Mouse (Mus musculus) hindbrain, embryonic 15.5 days (tissue): ENCODE results near the gene Il1rl2. TPM values are rescaled to one million over a fixed set of nuclear protein-coding genes. Genes with fewer than 3 reads are reported as not detected.
A peak's percentile ranks its signal among the peaks of the same experiment; 100 is the strongest.
"Not testable (repeated sequence)": the region's sequence is repeated elsewhere in the genome, so short reads cannot be mapped to it uniquely, and the experiment has no call there.

Experiments used
- ATAC-seq: fragments of 200-750 bp; cut with Nextera tagmentation; 2 replicates; pipeline ENCODE4 v1.8.0; 2017; ENCODE audit warnings: low read depth, moderate number of reproducible peaks, moderate TSS enrichment; ENCODE audit not compliant: low FRiP score
- H3K27ac ChIP-seq: fragments of 300-500 bp; sonication (generic); replicated peaks from 2 replicates; pipeline ENCODE4 v1.5.1; 2015; ENCODE audit warnings: mild to moderate bottlenecking, inconsistent platforms
- H3K27me3 ChIP-seq: fragments of 300-500 bp; sonication (generic); 2 replicates; pipeline ENCODE4 v1.6.1; 2015; ENCODE audit warnings: control low read depth, inconsistent platforms
- H3K36me3 ChIP-seq: fragments of 300-500 bp; sonication (generic); 2 replicates; pipeline ENCODE4 v1.6.1; 2015; ENCODE audit warnings: control low read depth, inconsistent platforms
- H3K4me1 ChIP-seq: fragments of 300-500 bp; sonication (generic); replicated peaks from 2 replicates; pipeline ENCODE4 v1.6.1; 2015; ENCODE audit warnings: control low read depth, inconsistent platforms
- H3K4me2 ChIP-seq: fragments of 300-500 bp; sonication (generic); 2 replicates; pipeline ENCODE4 v1.6.1; 2015; ENCODE audit warnings: moderate library complexity, mild to moderate bottlenecking, inconsistent platforms
- H3K4me3 ChIP-seq: fragments of 300-500 bp; sonication (generic); 2 replicates; pipeline ENCODE4 v1.5.1; 2015; ENCODE audit warnings: mild to moderate bottlenecking, inconsistent platforms
- H3K9ac ChIP-seq: fragments of 300-500 bp; sonication (generic); 2 replicates; pipeline ENCODE4 v1.6.1; 2015; ENCODE audit warnings: inconsistent platforms
- H3K9me3 ChIP-seq: fragments of 300-500 bp; sonication (generic); 2 replicates; pipeline ENCODE4 v1.6.1; 2016; ENCODE audit warnings: control low read depth, inconsistent platforms
- WGBS: fragments of 180-500 bp; shearing (Covaris S2); methylation state at CpG from one replicate; pipeline ENCODE4 v1.1.7; 2015; 5-methylcytosine and 5-hydroxymethylcytosine counted together
- polyA plus RNA-seq: library from polyadenylated mRNA; unstranded; fragments of >200 nt; fragmentation: Nextera tagmentation; extraction: Ambion mirVana; gene quantifications from 2 replicates; pipeline ENCODE4 v1.2.1, GENCODE M21; 2015

Gene Il1rl2
- polyA plus RNA-seq, 1 experiment from 2014 or later = 0.75 TPM

GRCm38 (mm10) chr1:40298053-40298452, 26.4 kb upstream of the Il1rl2 start:
- no peaks in the 10 kb centered on the region for H3K36me3 ChIP-seq
- 93% methylated on average over 2 of the region's 2 CpGs for WGBS
- no peaks in the 10 kb centered on the region for H3K9me3 ChIP-seq
- H3K9ac ChIP-seq = no peak overlapping the region
- H3K4me3 ChIP-seq = no peak overlapping the region
- no peaks in the 10 kb centered on the region for H3K27me3 ChIP-seq
- no peaks in the 10 kb centered on the region for H3K4me1 ChIP-seq
- no peak overlapping the region for H3K27ac ChIP-seq
- no peak for ATAC-seq
- H3K4me2 ChIP-seq = no peak overlapping the region

- Histone ChIP-seq H3K4me3 (no peak overlapping the region), H3K4me2 (no peak overlapping the region), H3K9me3 (no peaks in the 10 kb centered on the region), H3K36me3 (no peaks in the 10 kb centered on the region), H3K27ac (no peak overlapping the region), H3K27me3 (no peaks in the 10 kb centered on the region), H3K9ac (no peak overlapping the region), H3K4me1 (no peaks in the 10 kb centered on the region)
- WGBS = 66% methylated on average over 7 of the region's 7 CpGs
- ATAC-seq = no peak
These were observed 21.1 kb upstream of the Il1rl2 start for GRCm38 (mm10) chr1:40303179-40303866.

DNA sequence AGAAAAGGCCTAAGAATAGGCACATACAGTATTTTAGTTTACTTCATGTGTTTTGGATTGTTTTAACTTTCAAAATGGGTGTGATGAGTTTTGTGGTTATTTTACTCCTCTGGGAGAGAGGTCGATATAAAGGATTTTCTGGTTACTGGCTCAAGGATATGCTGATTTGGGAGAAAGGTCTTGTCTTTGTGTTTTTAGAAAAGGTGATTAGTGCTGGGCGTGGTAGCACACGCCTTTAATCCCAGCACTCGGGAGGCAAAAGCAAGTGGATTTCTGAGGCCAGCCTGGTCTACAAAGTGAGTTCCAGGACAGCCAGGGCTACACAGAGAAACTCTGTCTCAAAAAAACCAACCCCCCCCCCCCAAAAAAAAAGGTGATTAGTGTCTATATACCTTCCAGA, 20.1 kb upstream of the Il1rl2 start:
- not testable (repeated sequence) for H3K36me3 ChIP-seq, H3K4me3 ChIP-seq, H3K9me3 ChIP-seq, ATAC-seq, H3K4me1 ChIP-seq, H3K4me2 ChIP-seq, H3K9ac ChIP-seq, H3K27me3 ChIP-seq, H3K27ac ChIP-seq
- WGBS = 75% methylated on average over 4 of the region's 4 CpGs

DNA sequence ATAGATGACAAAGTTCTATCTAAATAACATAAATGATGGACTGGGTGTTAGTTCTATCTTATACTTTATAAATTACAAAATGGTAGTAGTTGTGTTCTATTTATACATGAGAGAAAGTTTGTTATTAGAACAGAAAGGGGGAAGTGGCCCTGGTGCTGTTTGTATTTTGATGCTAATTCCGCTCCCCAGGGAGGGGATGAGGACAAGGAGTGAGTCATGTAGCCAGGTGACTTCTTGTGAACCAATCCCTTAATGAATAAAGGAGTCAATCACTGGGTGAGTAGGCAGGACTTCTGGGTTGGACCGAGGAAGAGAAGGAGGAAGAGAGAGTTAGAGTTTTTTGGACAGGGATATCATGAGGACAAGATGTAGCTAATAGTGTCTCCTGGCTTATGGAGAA, 18.3 kb upstream of the Il1rl2 start:
- H3K27me3 ChIP-seq = no peaks in the 10 kb centered on the region
- ATAC-seq = no peak
- no peaks in the 10 kb centered on the region for H3K4me1 ChIP-seq
- H3K36me3 ChIP-seq = no peaks in the 10 kb centered on the region
- WGBS = 75% methylated on average over 2 of the region's 2 CpGs
- H3K9ac ChIP-seq = no peak overlapping the region
- H3K9me3 ChIP-seq = no peaks in the 10 kb centered on the region
- H3K4me2 ChIP-seq = no peak overlapping the region
- no peak overlapping the region for H3K4me3 ChIP-seq
- no peak overlapping the region for H3K27ac ChIP-seq

- Histone ChIP-seq H3K9ac (no peak overlapping the region), H3K9me3 (no peaks in the 10 kb centered on the region), H3K4me3 (no peak overlapping the region), H3K4me2 (no peak overlapping the region), H3K27ac (no peak overlapping the region), H3K36me3 (no peaks in the 10 kb centered on the region), H3K4me1 (no peaks in the 10 kb centered on the region), H3K27me3 (no peaks in the 10 kb centered on the region)
- WGBS = 85% methylated on average over 3 of the region's 3 CpGs
- ATAC-seq = no peak
These were observed 13.3 kb upstream of the Il1rl2 start for GRCm38 (mm10) chr1:40311123-40311522.

- H3K4me2 ChIP-seq = no peak overlapping the region
- H3K4me1 ChIP-seq = no peaks in the 10 kb centered on the region
- H3K27ac ChIP-seq = no peak overlapping the region
- H3K27me3 ChIP-seq = no peaks in the 10 kb centered on the region
- WGBS = 80% methylated on average over 2 of the region's 2 CpGs
- no peaks in the 10 kb centered on the region for H3K9me3 ChIP-seq
- no peaks in the 10 kb centered on the region for H3K36me3 ChIP-seq
- no peak overlapping the region for H3K9ac ChIP-seq
- no peak for ATAC-seq
- H3K4me3 ChIP-seq = no peak overlapping the region
These were observed 12.8 kb upstream of the Il1rl2 start for GRCm38 (mm10) chr1:40311625-40312024.

- Histone ChIP-seq H3K4me3 (no peak overlapping the region), H3K27me3 (no peaks in the 10 kb centered on the region), H3K9ac (no peak overlapping the region), H3K4me2 (no peak overlapping the region), H3K9me3 (no peaks in the 10 kb centered on the region), H3K36me3 (no peaks in the 10 kb centered on the region), H3K27ac (no peak overlapping the region), H3K4me1 (no peaks in the 10 kb centered on the region)
- 81% methylated on average over 12 of the region's 12 CpGs for WGBS
- no peak for ATAC-seq
These were observed 10.4 kb upstream of the Il1rl2 start for GRCm38 (mm10) chr1:40314016-40314415.

DNA sequence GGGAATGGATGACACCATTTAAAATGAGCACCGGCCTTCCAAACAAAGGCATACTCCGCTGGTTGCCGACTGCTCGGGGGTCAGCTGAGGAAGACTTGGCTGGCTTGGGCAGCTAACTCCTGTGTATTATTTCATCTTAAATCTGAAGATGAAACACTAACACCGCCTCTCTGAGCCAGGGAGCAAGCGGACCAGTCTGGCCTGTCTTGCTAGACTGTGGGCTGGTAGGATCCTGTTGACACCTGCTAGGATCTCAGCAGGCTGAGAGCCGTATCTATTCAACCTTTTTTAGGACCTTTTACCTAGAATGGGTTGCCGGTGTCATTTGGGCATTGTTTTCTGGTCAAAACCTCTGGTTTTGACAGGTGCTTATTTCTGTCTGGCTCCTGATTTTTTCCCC, 6.8 kb upstream of the Il1rl2 start:
- Histone ChIP-seq H3K4me3 (no peak overlapping the region), H3K36me3 (no peaks in the 10 kb centered on the region), H3K9me3 (no peaks in the 10 kb centered on the region), H3K27me3 (no peaks in the 10 kb centered on the region), H3K27ac (no peak overlapping the region), H3K4me1 (no peaks in the 10 kb centered on the region), H3K9ac (no peak overlapping the region), H3K4me2 (no peak overlapping the region)
- no peak for ATAC-seq
- 92% methylated on average over 8 of the region's 8 CpGs for WGBS

DNA sequence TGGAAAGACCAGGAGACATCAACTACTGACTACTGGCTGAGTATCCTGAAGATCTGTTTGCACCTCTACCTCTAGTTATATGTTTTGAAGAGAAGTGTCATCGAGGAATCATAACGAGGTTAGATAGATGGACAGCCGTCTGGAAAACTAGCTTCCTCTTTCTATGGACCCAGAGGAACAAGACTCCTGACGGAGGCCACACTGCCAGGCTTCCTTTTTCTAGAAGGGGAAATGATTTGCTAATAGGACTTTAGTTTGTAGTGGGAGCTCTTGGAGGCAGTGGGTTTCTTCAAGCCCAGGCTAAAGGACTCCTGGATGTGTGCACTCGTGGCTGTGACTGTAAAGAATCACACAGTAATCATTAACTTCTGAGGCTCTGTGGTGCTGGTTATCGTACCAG, 2.6 kb upstream of the Il1rl2 start:
- H3K27me3 ChIP-seq = peaks cover 25% of the 10 kb centered on the region
- ATAC-seq = no peak
- H3K4me1 ChIP-seq = peaks cover 12% of the 10 kb centered on the region
- H3K4me3 ChIP-seq = no peak overlapping the region
- H3K9ac ChIP-seq = no peak overlapping the region
- no peaks in the 10 kb centered on the region for H3K9me3 ChIP-seq
- no peak overlapping the region for H3K27ac ChIP-seq
- WGBS = 81% methylated on average over 6 of the region's 6 CpGs
- no peaks in the 10 kb centered on the region for H3K36me3 ChIP-seq
- no peak overlapping the region for H3K4me2 ChIP-seq

- H3K4me1 ChIP-seq = peaks cover 12% of the 10 kb centered on the region
- H3K27ac ChIP-seq = no peak overlapping the region
- H3K36me3 ChIP-seq = no peaks in the 10 kb centered on the region
- H3K27me3 ChIP-seq = peaks cover 30% of the 10 kb centered on the region
- H3K4me3 ChIP-seq = no peak overlapping the region
- no peak for ATAC-seq
- no peak overlapping the region for H3K4me2 ChIP-seq
- no peaks in the 10 kb centered on the region for H3K9me3 ChIP-seq
- WGBS = 90% methylated on average over 3 of the region's 3 CpGs
- no peak overlapping the region for H3K9ac ChIP-seq
These were observed 1.9 kb upstream of the Il1rl2 start for GRCm38 (mm10) chr1:40322543-40322942.

DNA sequence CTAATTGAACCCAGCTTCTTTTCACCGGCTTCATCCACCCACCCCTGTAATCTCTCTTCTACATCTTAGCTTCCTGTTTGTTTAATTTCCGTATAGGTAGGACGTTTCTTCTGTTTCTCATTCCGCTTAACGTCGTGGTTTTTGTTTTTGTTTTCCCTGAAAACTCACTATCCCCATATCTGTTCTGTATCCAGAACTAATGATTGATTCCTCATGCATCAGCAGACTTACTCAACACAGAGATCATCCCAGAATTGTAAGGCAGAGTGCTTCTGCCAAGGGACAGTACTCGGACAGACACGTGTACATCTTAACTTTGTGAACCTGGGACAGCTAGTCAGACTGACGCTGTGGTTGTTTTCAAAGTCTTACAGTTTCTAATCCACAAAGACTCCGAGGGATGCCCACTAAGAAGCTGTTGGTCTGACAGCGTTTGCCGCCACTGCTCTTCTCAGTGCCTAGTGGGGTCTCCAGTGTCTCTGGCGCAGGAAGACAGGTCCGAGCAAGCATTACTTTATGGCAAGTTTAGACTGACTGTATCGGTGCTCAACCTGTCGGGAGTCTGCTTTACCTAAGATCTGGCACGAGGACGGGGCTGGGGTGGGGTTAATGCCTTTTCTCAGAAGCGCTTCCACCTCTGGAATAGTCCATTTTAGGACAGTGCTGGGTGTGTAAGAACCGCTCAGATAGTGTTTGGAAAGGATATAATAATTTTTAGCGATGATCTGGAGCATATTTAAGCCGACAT, 719 bp downstream of the Il1rl2 start:
- ATAC-seq = no peak
- Histone ChIP-seq H3K9me3 (no peaks in the 10 kb centered on the region), H3K4me1 (peaks cover 12% of the 10 kb centered on the region), H3K9ac (peak overlapping the region; percentile 22; the same call in 1 of the 2 replicates), H3K4me3 (peak overlapping the region; percentile 42), H3K27ac (no peak overlapping the region), H3K4me2 (peak overlapping the region; percentile 93), H3K36me3 (no peaks in the 10 kb centered on the region), H3K27me3 (peaks cover 34% of the 10 kb centered on the region)
- WGBS = 9% methylated on average over 22 of the region's 22 CpGs

- H3K27ac ChIP-seq = no peak overlapping the region
- H3K36me3 ChIP-seq = no peaks in the 10 kb centered on the region
- H3K4me2 ChIP-seq = peak overlapping the region; percentile 93
- H3K4me3 ChIP-seq = peak overlapping the region; percentile 42
- peaks cover 34% of the 10 kb centered on the region for H3K27me3 ChIP-seq
- H3K9ac ChIP-seq = peak overlapping the region; percentile 22; the same call in 1 of the 2 replicates
- 3% methylated on average over 29 of the region's 29 CpGs for WGBS
- no peaks in the 10 kb centered on the region for H3K9me3 ChIP-seq
- H3K4me1 ChIP-seq = peaks cover 12% of the 10 kb centered on the region
- ATAC-seq = no peak
These were observed 1.4 kb downstream of the Il1rl2 start for GRCm38 (mm10) chr1:40325711-40326327.
